Mouse (Mus musculus): ENCODE data around the gene Hspb3.

Gene Hspb3

GRCm38 (mm10) chr13:113613341-113613740 lies 50.1 kb downstream of the Hspb3 start:
- in situ Hi-C loops (cut with MboI; ENCODE audit: unreplicated experiment in 2 of 2): loop anchor here (10.0 to 25.0 kb wide), 4 partner anchors 276 to 1326 kb away; partner anchors contain the start of gene Ankrd55 (in 1 of the 2)

Data from v-Abl transformed pro-B cells (cell line).